ENCODE assay signal across 8 mouse cellular contexts in the genomic region with DNA sequence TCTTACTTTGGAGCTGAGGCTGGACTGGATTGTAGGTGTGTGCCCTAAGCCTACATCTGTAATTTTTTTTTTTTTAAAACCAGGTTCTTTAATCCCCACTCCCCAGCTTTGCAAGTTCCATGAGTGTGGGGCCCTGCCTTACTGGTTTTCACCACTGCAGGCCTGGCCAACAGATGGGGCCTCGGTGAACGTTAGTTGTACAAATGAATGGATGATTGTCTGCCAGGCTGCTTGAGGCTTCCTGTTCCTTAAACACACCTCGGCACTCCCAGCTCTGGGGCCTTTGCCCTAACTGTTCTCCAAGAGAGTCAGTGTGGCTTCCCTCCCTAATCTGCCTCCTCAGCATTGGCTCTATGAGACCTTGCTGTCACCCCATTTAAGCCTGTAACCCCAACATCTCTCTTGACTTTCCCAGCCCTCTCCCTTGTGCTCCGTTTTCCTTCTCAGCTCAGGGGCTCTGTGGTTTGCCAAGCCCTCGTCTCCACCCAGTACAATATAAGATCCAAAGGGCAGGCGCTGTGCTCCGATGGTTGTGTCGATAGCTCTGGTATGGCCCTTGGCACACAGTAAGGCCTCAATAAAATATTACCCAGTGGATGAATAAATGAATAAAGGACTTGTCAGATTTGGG. TPM values are rescaled to one million over a fixed set of nuclear protein-coding genes. Genes with fewer than 3 reads are reported as not detected.
DNase-seq lines count a peak whose midpoint lies in the region; ATAC-seq lines count a peak whose summit lies in the region.

No protein-coding gene starts in this region.

- intact Hi-C loops in left cerebral cortex, postnatal 14 days (cut with DNase I): no loop called here

- H3K36me3 ChIP-seq in lung, embryonic 16.5 days (ENCODE audit: control insufficient read depth, insufficient read depth, low read length): no peaks in the 10 kb centered on the region
- no peaks in the 10 kb centered on the region for H3K36me3 ChIP-seq in hindbrain, embryonic 11.5 days (ENCODE audit: control insufficient read depth, insufficient read depth, low read length)
- no peaks in the 10 kb centered on the region for H3K36me3 ChIP-seq in liver, embryonic 11.5 days (ENCODE audit: control insufficient read depth, insufficient read depth, low read length)
- no peaks in the 10 kb centered on the region for H3K36me3 ChIP-seq in stomach, embryonic 16.5 days (ENCODE audit: control insufficient read depth, insufficient read depth, low read length)

- H3K9ac ChIP-seq in lung, embryonic 16.5 days (ENCODE audit: low read length): peak overlapping the region; percentile 42
- H3K9ac ChIP-seq in hindbrain, embryonic 11.5 days (ENCODE audit: low read depth, low read length): peak overlapping the region; percentile 8; the same call in 1 of the 2 replicates
- H3K9ac ChIP-seq in liver, embryonic 11.5 days (ENCODE audit: low read depth, low read length): no peak overlapping the region
- peak overlapping the region; percentile 48 for H3K9ac ChIP-seq in stomach, embryonic 16.5 days (ENCODE audit: low read length)

- H3K9me3 ChIP-seq in lung, embryonic 16.5 days (ENCODE audit: control insufficient read depth, low read length): no peaks in the 10 kb centered on the region
- no peaks in the 10 kb centered on the region for H3K9me3 ChIP-seq in hindbrain, embryonic 11.5 days (ENCODE audit: control insufficient read depth, low read length)
- H3K9me3 ChIP-seq in liver, embryonic 11.5 days (ENCODE audit: control insufficient read depth, low read length): no peaks in the 10 kb centered on the region
- no peaks in the 10 kb centered on the region for H3K9me3 ChIP-seq in stomach, embryonic 16.5 days (replicated peaks; ENCODE audit: control insufficient read depth, low read length)

- H3K27me3 ChIP-seq in lung, embryonic 16.5 days (ENCODE audit: control insufficient read depth, insufficient read depth, low read depth, low read length): no peaks in the 10 kb centered on the region
- H3K27me3 ChIP-seq in hindbrain, embryonic 11.5 days (ENCODE audit: control insufficient read depth, insufficient read depth, low read length): no peaks in the 10 kb centered on the region
- 0 out of 2 replicates have a peak, but pooled peaks cover 5% of the 10 kb centered on the region for H3K27me3 ChIP-seq in liver, embryonic 11.5 days (replicated peaks; ENCODE audit: control insufficient read depth, insufficient read depth, low read length)
- H3K27me3 ChIP-seq in stomach, embryonic 16.5 days (ENCODE audit: control insufficient read depth, insufficient read depth, low read length): no peaks in the 10 kb centered on the region

- peak overlapping the region; percentile 17 for H3K4me3 ChIP-seq in lung, embryonic 16.5 days (ENCODE audit: low read length)
- no peak overlapping the region for H3K4me3 ChIP-seq in hindbrain, embryonic 11.5 days (ENCODE audit: low read depth, low read length)
- no peak overlapping the region for H3K4me3 ChIP-seq in liver, embryonic 11.5 days (ENCODE audit: low read depth, low read length)
- H3K4me3 ChIP-seq in stomach, embryonic 16.5 days (replicated peaks; ENCODE audit: low read length): peak overlapping the region; percentile 69

- H3K4me2 ChIP-seq in lung, embryonic 16.5 days (ENCODE audit: low read depth, low read length): peak overlapping the region; percentile 78
- H3K4me2 ChIP-seq in hindbrain, embryonic 11.5 days (replicated peaks; ENCODE audit: low read depth, low read length): 0 out of 2 replicates have a peak overlapping the region, but pooled peaks have one; percentile 1
- H3K4me2 ChIP-seq in liver, embryonic 11.5 days: peak overlapping the region; percentile 17; the same call in 1 of the 2 replicates
- H3K4me2 ChIP-seq in stomach, embryonic 16.5 days (ENCODE audit: low read depth, low read length): peak overlapping the region; percentile 83

- H3K27ac ChIP-seq in lung, embryonic 16.5 days (ENCODE audit: low read length): no peak overlapping the region; the same call in 1 of the 2 replicates
- 0 out of 2 replicates have a peak overlapping the region, but pooled peaks have one; percentile 18 for H3K27ac ChIP-seq in hindbrain, embryonic 11.5 days (ENCODE audit: low read depth, low read length)
- H3K27ac ChIP-seq in liver, embryonic 11.5 days (ENCODE audit: low read depth, low read length): no peak overlapping the region
- H3K27ac ChIP-seq in stomach, embryonic 16.5 days (ENCODE audit: low read length): peak overlapping the region; percentile 76

- DNase-seq in lung, adult 18-20 months: no peak
- DNase-seq in hindbrain, embryonic 11.5 days (ENCODE audit: low spot score): no peak
- no peak for DNase-seq in liver, embryonic 11.5 days (ENCODE audit: low spot score)
- DNase-seq in thymus, postnatal 10 days (ENCODE audit: low spot score in 2 of 2): no peak
- DNase-seq in left cerebral cortex, postnatal 14 days (ENCODE audit: low spot score in 2 of 2): no peak
- DNase-seq in gastrocnemius, adult 8-10 months (ENCODE audit: low spot score in 2 of 2): no peak

- ATAC-seq in lung, embryonic 16.5 days (ENCODE audit: low read depth): no peak
- no peak for ATAC-seq in hindbrain, embryonic 11.5 days (ENCODE audit: low FRiP score)
- no peak for ATAC-seq in liver, embryonic 11.5 days (replicated peaks; ENCODE audit: low FRiP score)
- ATAC-seq in stomach, embryonic 16.5 days (ENCODE audit: insufficient read depth, low FRiP score): no peak

- peaks cover 55% of the 10 kb centered on the region for H3K4me1 ChIP-seq in lung, embryonic 16.5 days (replicated peaks; ENCODE audit: control insufficient read depth, insufficient read depth, low read length)
- peaks cover 6% of the 10 kb centered on the region; the same call in 1 of the 2 replicates for H3K4me1 ChIP-seq in hindbrain, embryonic 11.5 days (replicated peaks; ENCODE audit: control insufficient read depth, insufficient read depth, low read length)
- peaks cover 41% of the 10 kb centered on the region for H3K4me1 ChIP-seq in liver, embryonic 11.5 days (replicated peaks; ENCODE audit: control insufficient read depth, insufficient read depth, low read length)
- H3K4me1 ChIP-seq in stomach, embryonic 16.5 days (ENCODE audit: control insufficient read depth, insufficient read depth, low read length): peaks cover 50% of the 10 kb centered on the region

- WGBS in lung, embryonic 16.5 days: 39% methylated on average over 8 of the region's 8 CpGs
- WGBS in hindbrain, embryonic 11.5 days: 58% methylated on average over 8 of the region's 8 CpGs
- WGBS in liver, embryonic 11.5 days: 53% methylated on average over 8 of the region's 8 CpGs
- WGBS in stomach, embryonic 16.5 days: 39% methylated on average over 8 of the region's 8 CpGs

RNA-seq across cellular contexts. Expression of gene Cnnm4, which starts 4.2 kb away (rescaled TPM):
- 12.3 and 13.0 TPM in 2 replicates for polyA plus RNA-seq in lung, embryonic 16.5 days (2015; fragmentation: Nextera tagmentation; extraction: Ambion mirVana)
- polyA plus RNA-seq in hindbrain, embryonic 11.5 days (2014; fragmentation: Nextera tagmentation; extraction: Ambion mirVana): 9.5 and 10.4 TPM in 2 replicates
- polyA plus RNA-seq in liver, embryonic 11.5 days (2014; fragmentation: Nextera tagmentation; extraction: Ambion mirVana): 5.9 and 6.4 TPM in 2 replicates
- polyA plus RNA-seq in stomach, embryonic 16.5 days (2015; fragmentation: Nextera tagmentation; extraction: Ambion mirVana): 16.7 and 18.5 TPM in 2 replicates
- total RNA-seq in left cerebral cortex, postnatal 14 days (2021): 10 to 100 TPM; 12.6 to 13.5 TPM
- 1 to 10 TPM; 4.9 to 7.7 (median 5.1) TPM for total RNA-seq in gastrocnemius, adult 8-10 months (2022)

RNA-seq across cellular contexts. Expression of gene Lman2l, which starts 30.5 kb away (rescaled TPM):
- polyA plus RNA-seq in lung, embryonic 16.5 days (2015; fragmentation: Nextera tagmentation; extraction: Ambion mirVana): 45.6 and 48.5 TPM in 2 replicates
- polyA plus RNA-seq in hindbrain, embryonic 11.5 days (2014; fragmentation: Nextera tagmentation; extraction: Ambion mirVana): 35.7 and 45.3 TPM in 2 replicates
- 18.1 and 18.7 TPM in 2 replicates for polyA plus RNA-seq in liver, embryonic 11.5 days (2014; fragmentation: Nextera tagmentation; extraction: Ambion mirVana)
- 37.8 and 39.2 TPM in 2 replicates for polyA plus RNA-seq in stomach, embryonic 16.5 days (2015; fragmentation: Nextera tagmentation; extraction: Ambion mirVana)
- total RNA-seq in left cerebral cortex, postnatal 14 days (2021): 10 to 100 TPM; 37.4 to 41.7 TPM
- 10 to 100 TPM; 19.9 to 24.7 (median 22.6) TPM for total RNA-seq in gastrocnemius, adult 8-10 months (2022)

RNA-seq across cellular contexts. Expression of gene Cnnm3, which starts 36.1 kb away (rescaled TPM):
- 3.5 and 4.4 TPM in 2 replicates for polyA plus RNA-seq in lung, embryonic 16.5 days (2015; fragmentation: Nextera tagmentation; extraction: Ambion mirVana)
- 3.9 and 7.9 TPM in 2 replicates for polyA plus RNA-seq in hindbrain, embryonic 11.5 days (2014; fragmentation: Nextera tagmentation; extraction: Ambion mirVana)
- polyA plus RNA-seq in liver, embryonic 11.5 days (2014; fragmentation: Nextera tagmentation; extraction: Ambion mirVana): 3.3 and 3.8 TPM in 2 replicates
- 2.5 and 3.0 TPM in 2 replicates for polyA plus RNA-seq in stomach, embryonic 16.5 days (2015; fragmentation: Nextera tagmentation; extraction: Ambion mirVana)
- 10 to 100 TPM; 28.7 to 30.4 TPM for total RNA-seq in left cerebral cortex, postnatal 14 days (2021)
- 10 to 100 TPM in 3 of 4 experiments, 1 to 10 TPM in 1; 8.9 to 12.8 (median 11.3) TPM for total RNA-seq in gastrocnemius, adult 8-10 months (2022)

Comparison
In these comparisons a context has a peak if more than half of its experiments do, and no peak if none do; other contexts are left out.
1. H3K27ac ChIP-seq: peak in hindbrain, embryonic 11.5 days (single experiment) and stomach, embryonic 16.5 days (single experiment); none in lung, embryonic 16.5 days (single experiment) and liver, embryonic 11.5 days (single experiment).
2. H3K4me2 ChIP-seq: peak in every context shown above with its lines; median percentile 83 in stomach, embryonic 16.5 days; 78 in lung, embryonic 16.5 days; 17 in liver, embryonic 11.5 days; 1 in hindbrain, embryonic 11.5 days.
3. H3K4me3 ChIP-seq: peak in lung, embryonic 16.5 days (single experiment) and stomach, embryonic 16.5 days (single experiment); none in hindbrain, embryonic 11.5 days (single experiment) and liver, embryonic 11.5 days (single experiment).